Mouse (Mus musculus): ENCODE results near the gene Fhad1. TPM values are rescaled to one million over a fixed set of nuclear protein-coding genes. Genes with fewer than 3 reads are reported as not detected.

Fhad1 gene
- total RNA-seq, 2 experiments from 2014 or later: not detected

DNA sequence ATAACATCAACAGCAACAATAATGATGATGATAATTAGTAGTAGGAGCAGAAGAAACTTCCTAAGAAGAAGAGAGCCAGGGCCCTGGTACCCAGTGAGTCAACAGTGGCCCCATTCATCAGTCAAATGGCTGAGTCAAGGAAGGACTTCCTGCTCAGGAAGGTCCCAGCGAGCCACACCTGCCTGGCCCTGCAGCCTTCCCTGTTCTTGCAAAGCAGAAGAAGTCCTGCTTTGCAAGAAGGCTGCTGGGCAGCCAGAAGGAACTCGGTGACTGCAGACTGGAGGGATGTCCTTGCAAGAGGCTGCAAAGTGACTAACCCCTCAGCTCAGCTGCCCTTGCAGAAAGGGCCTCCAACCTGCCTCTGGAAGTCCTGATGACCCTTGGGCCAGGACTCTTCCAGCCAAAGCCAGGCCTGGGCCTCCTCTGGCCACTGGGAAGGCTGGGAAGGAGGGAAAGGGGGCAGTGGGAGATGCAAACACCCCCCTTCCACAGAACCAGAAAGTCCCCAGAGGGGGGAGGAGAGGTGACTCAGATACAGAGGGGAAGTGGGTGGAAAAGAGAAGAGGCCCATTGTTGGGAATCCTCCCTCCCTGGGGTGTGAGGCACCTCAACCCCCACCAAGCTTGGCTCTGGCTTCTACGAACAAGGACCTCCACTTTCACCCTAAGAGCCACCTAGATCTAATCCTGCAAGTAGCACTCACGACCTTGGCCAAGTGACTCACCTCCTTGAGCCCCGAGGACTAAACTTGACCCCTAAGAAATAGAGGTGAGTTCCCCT is 145.3 kb downstream of the Fhad1 start:
- ATAC-seq (replicated peaks; ENCODE audit: poor library complexity, severe bottlenecking): no peak

GRCm38 (mm10) chr4:141868051-141868450 is 146.8 kb downstream of the Fhad1 start:
- ATAC-seq (replicated peaks; ENCODE audit: poor library complexity, severe bottlenecking): no peak

- no peak for ATAC-seq (replicated peaks; ENCODE audit: poor library complexity, severe bottlenecking)
These were observed 147.4 kb downstream of the Fhad1 start for GRCm38 (mm10) chr4:141867498-141867897.

DNA sequence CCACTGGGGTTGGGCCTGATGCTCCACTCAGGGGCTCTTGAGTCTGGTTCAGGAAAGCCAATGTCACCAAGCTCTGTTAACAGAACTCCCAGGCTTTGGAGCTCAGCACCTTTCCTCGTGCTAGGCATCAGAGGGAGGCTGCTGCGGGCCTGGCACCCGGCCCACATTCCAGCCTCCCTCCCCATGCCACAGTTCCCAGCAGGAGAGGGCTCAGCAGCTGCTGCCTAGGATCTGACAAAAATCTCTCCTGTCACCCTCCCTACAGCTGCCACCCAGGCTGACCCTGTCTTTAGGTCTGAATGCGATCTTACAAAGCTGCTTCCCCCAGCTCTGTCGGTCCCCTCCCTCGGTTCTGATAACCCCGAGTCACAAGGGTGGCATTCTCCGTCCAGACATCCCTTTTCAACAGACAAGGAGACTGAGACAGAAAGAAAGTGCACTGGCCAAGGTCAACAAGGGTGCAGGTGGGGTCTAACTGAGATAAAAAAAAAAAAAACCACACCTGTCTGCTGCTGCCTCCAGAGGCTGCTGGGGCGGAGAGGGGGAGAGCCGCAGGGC is 147.9 kb downstream of the Fhad1 start:
- ATAC-seq (replicated peaks; ENCODE audit: poor library complexity, severe bottlenecking): no peak

DNA sequence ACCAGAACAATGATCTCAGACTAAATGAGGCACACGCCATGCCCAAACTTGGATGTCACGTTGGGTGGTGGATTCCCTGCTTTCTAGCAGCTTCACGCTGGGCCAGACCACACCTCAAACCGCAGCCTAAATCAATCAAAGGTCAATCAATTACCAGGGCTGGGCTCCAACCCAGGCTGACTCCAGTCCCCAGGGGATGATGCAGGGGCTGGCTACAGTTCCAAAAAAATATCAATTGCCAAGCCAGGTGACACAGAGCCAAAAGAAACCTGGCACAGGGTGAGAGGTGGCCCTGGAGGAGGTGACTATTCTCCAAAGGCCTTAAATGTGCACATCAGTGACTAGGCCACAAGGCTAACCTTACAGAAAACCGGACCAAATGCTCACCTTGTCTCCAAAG is 149.3 kb downstream of the Fhad1 start:
- ATAC-seq (replicated peaks; ENCODE audit: poor library complexity, severe bottlenecking): no peak

DNA sequence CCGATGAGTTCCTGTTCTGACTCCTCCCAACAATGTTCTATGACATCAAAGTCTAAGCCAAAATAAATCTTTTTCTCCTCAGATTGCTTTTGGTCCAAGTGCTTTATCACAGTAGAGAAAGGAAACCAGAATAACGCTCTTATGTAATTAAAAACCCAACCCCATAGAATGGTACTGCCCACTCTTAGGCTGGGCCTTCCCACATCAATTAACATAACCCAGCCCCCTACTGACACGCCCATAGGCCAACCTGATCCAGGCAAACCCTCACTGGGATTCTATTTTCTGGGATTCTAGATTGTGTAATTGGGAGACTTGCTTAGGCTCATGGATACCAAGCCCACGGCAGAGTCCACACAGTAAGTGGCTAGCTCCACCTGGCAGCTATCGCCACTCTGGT is 149.9 kb downstream of the Fhad1 start:
- no peak for ATAC-seq (replicated peaks; ENCODE audit: poor library complexity, severe bottlenecking)

GRCm38 (mm10) chr4:141864506-141864905 is 150.4 kb downstream of the Fhad1 start:
- ATAC-seq (replicated peaks; ENCODE audit: poor library complexity, severe bottlenecking): no peak

- ATAC-seq (replicated peaks; ENCODE audit: poor library complexity, severe bottlenecking): 0 out of 2 replicates have a peak, but pooled peaks have one; percentile 3
These were observed 151.1 kb downstream of the Fhad1 start for GRCm38 (mm10) chr4:141863726-141864280.

- no peak for ATAC-seq (replicated peaks; ENCODE audit: poor library complexity, severe bottlenecking)
These were observed 152.0 kb downstream of the Fhad1 start for GRCm38 (mm10) chr4:141862867-141863266.

DNA sequence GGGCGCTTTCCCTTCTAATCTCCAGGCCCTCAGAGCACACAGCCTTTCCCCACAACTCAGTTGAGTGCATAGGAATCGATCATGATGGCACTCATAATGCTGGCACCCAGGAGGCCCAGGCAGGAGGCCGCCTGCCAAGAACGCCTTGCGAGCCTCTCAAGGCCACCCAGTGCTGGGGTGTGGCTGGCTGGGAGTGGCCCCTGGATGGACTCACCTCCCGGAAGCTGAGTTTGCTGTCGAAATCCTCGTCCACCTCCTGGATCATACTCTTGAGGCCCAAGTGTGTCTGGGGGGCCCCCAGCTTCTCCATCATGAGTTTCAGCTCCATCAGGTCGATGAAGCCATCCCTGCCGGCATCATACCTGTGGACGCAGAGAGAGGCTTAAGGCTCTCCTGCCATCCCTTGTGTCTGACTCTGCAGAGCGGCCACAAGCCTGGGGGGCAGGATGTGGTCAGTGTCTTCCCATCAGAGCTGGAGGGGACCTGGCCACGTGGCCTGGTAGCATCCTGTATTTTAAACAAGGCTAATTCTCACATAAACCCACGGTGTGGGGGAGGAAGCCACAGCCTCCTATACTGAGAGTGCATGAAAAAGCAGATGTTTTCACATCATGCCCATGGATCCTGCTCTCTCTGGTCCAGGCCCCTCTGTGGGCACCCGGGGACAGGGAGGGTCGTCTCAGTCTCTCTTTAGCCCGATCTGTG is 153.1 kb downstream of the Fhad1 start:
- ATAC-seq (replicated peaks; ENCODE audit: poor library complexity, severe bottlenecking): peak; percentile 14

DNA sequence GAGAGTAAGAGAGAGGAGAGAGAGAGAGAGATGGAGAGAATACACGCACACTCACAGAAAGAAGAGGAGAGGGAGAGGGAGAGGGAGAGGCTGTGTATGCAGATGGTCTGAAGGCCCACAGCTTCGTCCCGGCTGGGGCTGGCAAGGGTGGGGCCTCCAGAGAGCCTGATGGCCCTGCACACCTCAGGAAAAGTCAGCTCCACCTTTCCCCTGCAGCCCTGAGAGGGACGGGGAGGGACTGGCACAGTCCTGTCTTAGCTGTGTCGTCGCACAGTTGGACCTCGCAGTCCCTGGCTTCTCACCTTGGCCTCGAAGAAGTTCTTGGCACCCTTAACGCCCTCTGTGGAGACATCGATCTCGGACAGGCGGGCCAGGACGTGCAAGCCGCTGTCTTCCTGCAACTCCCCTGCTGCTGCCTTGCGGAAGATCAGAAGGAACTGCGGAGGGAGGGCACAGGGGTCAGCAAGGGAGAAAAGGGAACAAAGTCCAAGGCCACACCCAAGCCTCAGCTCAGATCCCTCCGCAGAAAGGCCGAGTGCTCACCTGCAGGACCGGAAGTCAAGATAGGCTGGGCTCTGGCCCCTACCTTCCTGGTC is 154.5 kb downstream of the Fhad1 start:
- peak; percentile 13; the same call in 1 of the 2 replicates for ATAC-seq (replicated peaks; ENCODE audit: poor library complexity, severe bottlenecking)

DNA sequence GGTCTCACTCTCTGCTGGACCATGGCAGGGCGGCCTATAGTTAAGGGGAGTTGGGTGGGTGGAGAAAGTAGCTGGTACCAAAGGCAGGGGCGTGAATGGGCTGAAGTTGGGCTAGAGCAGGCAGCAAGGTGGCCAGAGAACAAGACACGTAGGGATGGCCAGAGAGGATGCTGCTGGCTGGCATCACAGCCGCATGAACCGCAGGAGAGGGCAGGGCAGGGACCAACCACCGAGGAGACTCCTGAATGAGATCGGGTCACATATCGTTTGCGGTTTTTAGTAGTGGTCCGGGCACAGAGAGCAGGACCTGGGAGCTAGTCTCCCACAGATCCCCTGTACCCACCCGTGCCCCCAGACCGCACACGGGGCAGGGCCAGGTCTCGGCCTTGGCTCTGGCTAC is 155.5 kb downstream of the Fhad1 start:
- ATAC-seq (replicated peaks; ENCODE audit: poor library complexity, severe bottlenecking): no peak

- peak; percentile 50 for ATAC-seq (replicated peaks; ENCODE audit: poor library complexity, severe bottlenecking)
These were observed 156.4 kb downstream of the Fhad1 start for GRCm38 (mm10) chr4:141858501-141858900.

GRCm38 (mm10) chr4:141857422-141857930 is 157.4 kb downstream of the Fhad1 start:
- ATAC-seq (replicated peaks; ENCODE audit: poor library complexity, severe bottlenecking): peak; percentile 65

DNA sequence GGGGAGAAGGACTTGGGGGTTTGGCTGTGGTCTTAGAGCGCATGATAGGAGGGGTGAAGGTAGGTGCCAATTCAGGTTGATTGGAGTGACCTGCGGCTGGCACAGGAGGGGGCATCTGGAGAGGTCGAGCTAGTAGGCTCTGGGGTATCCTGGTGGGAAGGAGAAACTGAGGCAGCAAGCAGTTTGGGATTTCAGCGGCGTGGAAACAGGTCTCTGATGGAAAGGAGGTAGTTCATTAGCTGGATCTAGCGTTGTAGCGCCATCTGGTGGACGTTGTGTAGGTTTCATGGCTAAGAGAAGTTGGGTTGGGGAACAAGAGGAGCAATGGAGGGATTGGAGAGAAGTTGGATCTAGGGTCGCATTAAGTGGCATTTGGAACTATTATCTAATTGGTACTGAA is 161.4 kb downstream of the Fhad1 start:
- peak; percentile 38; the same call in 1 of the 2 replicates for ATAC-seq (replicated peaks; ENCODE audit: poor library complexity, severe bottlenecking)

GRCm38 (mm10) chr4:141845999-141846398 is 168.9 kb downstream of the Fhad1 start, which contains the start of gene Ctrc:
Gene Ctrc (minus strand): TSS chr4:141846359.
- no peak for ATAC-seq (replicated peaks; ENCODE audit: poor library complexity, severe bottlenecking)
